8 mouse cellular contexts compared by ENCODE assay signal in genomic region chr12:73564795-73565619, GRCm38 (mm10). TPM values are rescaled to one million over a fixed set of nuclear protein-coding genes. Genes with fewer than 3 reads are reported as not detected.
DNase-seq lines count a peak whose midpoint lies in the region; ATAC-seq and TF ChIP-seq lines count a peak whose summit lies in the region.

No protein-coding gene starts in this region.

- H3K4me1 ChIP-seq in kidney, adult 2 months (ENCODE audit: control insufficient read depth, insufficient read depth, low read length), result no peaks in the 10 kb centered on the region
- H3K4me1 ChIP-seq in forebrain, postnatal 0 days (ENCODE audit: insufficient read depth), result no peaks in the 10 kb centered on the region
- no peaks in the 10 kb centered on the region for H3K4me1 ChIP-seq in limb, embryonic 14.5 days (ENCODE audit: control insufficient read depth, insufficient read depth, low read length)

- H3K27me3 ChIP-seq in kidney, adult 2 months (replicated peaks; ENCODE audit: control insufficient read depth, insufficient read depth, low read length), result no peaks in the 10 kb centered on the region
- H3K27me3 ChIP-seq in forebrain, postnatal 0 days (ENCODE audit: insufficient read depth, low read length), result no peaks in the 10 kb centered on the region
- no peaks in the 10 kb centered on the region for H3K27me3 ChIP-seq in limb, embryonic 14.5 days (ENCODE audit: control insufficient read depth, insufficient read depth, low read length)

- no peaks in the 10 kb centered on the region for H3K36me3 ChIP-seq in kidney, adult 2 months (ENCODE audit: control insufficient read depth, insufficient read depth, low read length)
- no peaks in the 10 kb centered on the region for H3K36me3 ChIP-seq in forebrain, postnatal 0 days (ENCODE audit: insufficient read depth)
- no peaks in the 10 kb centered on the region for H3K36me3 ChIP-seq in limb, embryonic 14.5 days (ENCODE audit: control insufficient read depth, insufficient read depth, low read length)

- no peak for TF ChIP-seq POLR2A in kidney, adult 2 months (IDR thresholded peaks at IDR 0.05; ENCODE audit: low read depth, low read length)
- TF ChIP-seq POLR2A in limb, embryonic 14.5 days (IDR thresholded peaks at IDR 0.05; ENCODE audit: borderline replicate concordance, extremely low read depth, insufficient read depth, insufficient read length), result no peak

- no peaks in the 10 kb centered on the region for H3K9me3 ChIP-seq in forebrain, postnatal 0 days (ENCODE audit: low read length)
- no peaks in the 10 kb centered on the region for H3K9me3 ChIP-seq in limb, embryonic 14.5 days (ENCODE audit: control insufficient read depth, low read length)

- peak; percentile 56 for ATAC-seq in activated CD4-positive, CD25-positive, alpha-beta regulatory T cell, adult 4 months
- ATAC-seq in forebrain, postnatal 0 days, result peak; percentile 66
- no peak for ATAC-seq in limb, embryonic 14.5 days (ENCODE audit: low FRiP score, low read depth)

- TF ChIP-seq CTCF in kidney, adult 2 months (conservative IDR thresholded peaks at IDR 0.05; ENCODE audit: insufficient read depth, insufficient read length, low read depth, low read length), result 0 out of 2 replicates have a peak, but pooled peaks have one; percentile 12
- TF ChIP-seq CTCF in forebrain, postnatal 0 days (IDR thresholded peaks at IDR 0.05; ENCODE audit: low read depth), result peak; percentile 50

- H3K4me3 ChIP-seq in kidney, adult 2 months (ENCODE audit: insufficient read depth, low read depth, low read length), result 0 out of 2 replicates have a peak overlapping the region, but pooled peaks have one; percentile 14
- H3K4me3 ChIP-seq in forebrain, postnatal 0 days (ENCODE audit: low read depth, low read length), result peak overlapping the region; percentile 35
- H3K4me3 ChIP-seq in limb, embryonic 14.5 days (replicated peaks; ENCODE audit: low read length), result peak overlapping the region; percentile 27

- peak overlapping the region; percentile 55 for H3K4me2 ChIP-seq in forebrain, postnatal 0 days (ENCODE audit: low read depth)
- H3K4me2 ChIP-seq in limb, embryonic 14.5 days (replicated peaks; ENCODE audit: low read depth, low read length, severe bottlenecking), result peak overlapping the region; percentile 47

- DNase-seq in kidney, adult 2 months, result peak; percentile 60
- no peak for DNase-seq in kidney, adult 8-10 months
- peak; percentile 72 for DNase-seq in forebrain, postnatal 0 days
- peak; percentile 65 for DNase-seq in limb, embryonic 14.5 days (ENCODE audit: low spot score)
- peak; percentile 86 for DNase-seq in naive thymus-derived CD4-positive, alpha-beta T cell, adult 2 months (ENCODE audit: low read depth)
- DNase-seq in spleen, postnatal 10 days (ENCODE audit: low spot score in 2 of 2), result no peak
- no peak for DNase-seq in adrenal gland, postnatal 25 days

- no peak overlapping the region for H3K27ac ChIP-seq in kidney, adult 2 months (ENCODE audit: insufficient read depth, low read depth, low read length)
- no peak overlapping the region for H3K27ac ChIP-seq in forebrain, postnatal 0 days (ENCODE audit: low read depth, low read length)
- no peak overlapping the region for H3K27ac ChIP-seq in limb, embryonic 14.5 days (replicated peaks; ENCODE audit: low read depth, low read length)

- WGBS in kidney, adult 2 months, result 26% methylated on average over 21 of the region's 21 CpGs
- 12% methylated on average over 21 of the region's 21 CpGs for WGBS in forebrain, postnatal 0 days
- WGBS in limb, embryonic 14.5 days, result 19% methylated on average over 21 of the region's 21 CpGs

- H3K9ac ChIP-seq in forebrain, postnatal 0 days, result peak overlapping the region; percentile 44; the same call in 1 of the 2 replicates
- no peak overlapping the region for H3K9ac ChIP-seq in limb, embryonic 14.5 days (ENCODE audit: low read depth, low read length, severe bottlenecking)

RNA-seq across cellular contexts. Expression of gene Tmem30b, which starts 18.8 kb away (rescaled TPM):
- polyA plus RNA-seq in kidney, adult 2 months (2012; rRNA removed), result 16.5 and 22.3 TPM in 2 replicates
- polyA plus RNA-seq in activated CD4-positive, CD25-positive, alpha-beta regulatory T cell, adult 4 months (2017; shearing (Covaris generic)), result not detected
- 0.23 and 0.43 TPM in 2 replicates for total RNA-seq in forebrain, postnatal 0 days (2014; rRNA removed)
- polyA plus RNA-seq in forebrain, postnatal 0 days (2015; fragmentation: Nextera tagmentation; extraction: Ambion mirVana), result 0.23 and 0.34 TPM in 2 replicates
- 13.8 and 19.8 TPM in 2 replicates for polyA plus RNA-seq in limb, embryonic 14.5 days (2012; rRNA removed)
- polyA plus RNA-seq in limb, embryonic 14.5 days (2014; fragmentation: Nextera tagmentation; extraction: Ambion mirVana), result 16.9 and 17.0 TPM in 2 replicates
- 0.38 TPM in 1 of 2 replicates, not detected in the other for total RNA-seq in adrenal gland, postnatal 25 days (2021)

RNA-seq across cellular contexts. Expression of gene Prkch, which starts 19.6 kb away (rescaled TPM):
- polyA plus RNA-seq in kidney, adult 2 months (2012; rRNA removed), result 8.4 and 9.5 TPM in 2 replicates
- 10 to 100 TPM; 80.9 to 82.1 TPM for polyA plus RNA-seq in activated CD4-positive, CD25-positive, alpha-beta regulatory T cell, adult 4 months (2017; shearing (Covaris generic))
- total RNA-seq in forebrain, postnatal 0 days (2014; rRNA removed), result 15.1 and 16.7 TPM in 2 replicates
- 8.4 and 10.4 TPM in 2 replicates for polyA plus RNA-seq in forebrain, postnatal 0 days (2015; fragmentation: Nextera tagmentation; extraction: Ambion mirVana)
- polyA plus RNA-seq in limb, embryonic 14.5 days (2012; rRNA removed), result 7.6 and 9.3 TPM in 2 replicates
- polyA plus RNA-seq in limb, embryonic 14.5 days (2014; fragmentation: Nextera tagmentation; extraction: Ambion mirVana), result 17.2 and 17.9 TPM in 2 replicates
- total RNA-seq in adrenal gland, postnatal 25 days (2021), result 13.6 and 15.2 TPM in 2 replicates

Comparison
In these comparisons a context has a peak if more than half of its experiments do, and no peak if none do; other contexts are left out.
1. DNase-seq: peak in kidney, adult 2 months (single experiment), forebrain, postnatal 0 days (single experiment), limb, embryonic 14.5 days (single experiment) and naive thymus-derived CD4-positive, alpha-beta T cell, adult 2 months (single experiment); none in kidney, adult 8-10 months (0 of 2), spleen, postnatal 10 days (0 of 2) and adrenal gland, postnatal 25 days (single experiment).
2. RNA of gene Tmem30b, which starts 18.8 kb away (polyA plus RNA-seq): 13.8 to 19.8 TPM in limb, embryonic 14.5 days and 16.5 to 22.3 TPM in kidney, adult 2 months; 0.23 to 0.34 TPM in forebrain, postnatal 0 days and not detected in activated CD4-positive, CD25-positive, alpha-beta regulatory T cell, adult 4 months; every median in the first group is over 10 times any median in the second.
3. Peak in every context shown above with its lines, with median percentiles within 50 percentile points of each other: H3K4me3 ChIP-seq.